Mouse (Mus musculus) Patski (cell line): Measurements from ENCODE around the gene Gm21962. TPM values are rescaled to one million over a fixed set of nuclear protein-coding genes. Genes with fewer than 3 reads are reported as not detected.

ENCODE experiments used
- ATAC-seq: fragments of 100-300 bp; one replicate; pipeline ENCODE4 v1.8.0; 2021
- CTCF ChIA-PET: fragments of 350-600 bp; sonication (Branson Sonifier 250); formaldehyde crosslinking; loops from one replicate; lab custom pipeline; 2022; ENCODE audit warnings: inconsistent platforms; lab: Charles Lee
- POLR2A ChIA-PET: fragments of 350-600 bp; sonication (Branson Sonifier 250); formaldehyde crosslinking; loops from one replicate; lab custom pipeline; 2022; ENCODE audit warnings: antibody characterized with exemption, inconsistent platforms; lab: Charles Lee
- DNase-seq: peaks from one replicate; pipeline ENCODE4 v3.0.0-alpha.2; 2011; ENCODE audit warnings: low read depth, low spot score
- H3K27me3 ChIP-seq: fragments of 371-371 bp; one replicate; pipeline ENCODE4 v1.5.1; 2021
- CTCF ChIP-seq: fragments of 100-300 bp; IDR thresholded peaks from one replicate; pipeline ENCODE4 v1.5.1; 2021
- in situ Hi-C: fragments of 300-500 bp; cut with MboI; formaldehyde crosslinking; loops from 3 replicates; pipeline ENCODE4 v1.11.1; 2018; ENCODE audit warnings: low pct_unique_long_range_greater_than_20kb, mixed read lengths
- polyA plus RNA-seq: library from polyadenylated mRNA; unstranded; gene quantifications from one replicate; pipeline ENCODE4 v1.2.3, GENCODE M21; 2021

Gene Gm21962
- polyA plus RNA-seq, 1 experiment from 2014 or later = not detected

DNA sequence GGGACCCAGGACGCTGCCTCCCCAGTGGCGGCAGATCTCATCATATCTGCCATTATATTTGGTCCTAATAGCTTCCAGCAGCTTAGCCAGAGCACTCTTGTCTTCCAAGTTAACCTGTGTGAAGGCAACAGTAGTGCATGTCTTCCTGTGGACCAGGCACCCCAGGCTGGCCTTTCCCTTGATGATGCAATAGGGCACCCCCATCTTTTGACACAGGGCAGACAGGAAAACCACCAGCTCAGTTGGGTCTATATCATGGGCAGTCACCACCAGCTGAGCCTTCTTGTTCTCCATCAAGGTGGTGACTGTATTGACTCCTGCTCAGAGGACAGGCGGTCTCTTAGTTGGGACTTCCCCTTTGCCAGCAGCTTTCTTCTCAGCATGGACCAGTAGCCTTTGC, 27.2 kb upstream of the Gm21962 start:
- CTCF ChIA-PET = interaction anchor here (1.2 kb wide), 1 partner anchor 39 kb away, joined by 3 read pairs; no protein-coding TSS in a partner anchor

GRCm38 (mm10) chr3:137644947-137645346, 26.4 kb upstream of the Gm21962 start:
- DNase-seq (no peak), ATAC-seq (no peak)
- POLR2A ChIA-PET = no interaction called here
- no peaks in the 10 kb centered on the region for H3K27me3 ChIP-seq
- CTCF ChIA-PET = no interaction called here
- no peak for TF ChIP-seq CTCF
- in situ Hi-C loops = no loop called here

More for the DNA sequence above, 27.2 kb upstream of the Gm21962 start:
- in situ Hi-C loops = no loop called here
- no peak for TF ChIP-seq CTCF
- no peaks in the 10 kb centered on the region for H3K27me3 ChIP-seq
- POLR2A ChIA-PET = no interaction called here
- DNase-seq (no peak), ATAC-seq (no peak)

GRCm38 (mm10) chr3:137647427-137648100, 23.8 kb upstream of the Gm21962 start:
- ATAC-seq (no peak), DNase-seq (no peak)
- no peak for TF ChIP-seq CTCF
- no peaks in the 10 kb centered on the region for H3K27me3 ChIP-seq
- POLR2A ChIA-PET = no interaction called here
- in situ Hi-C loops = no loop called here
- CTCF ChIA-PET = interaction anchor here (1.0 to 1.5 kb wide), 6 partner anchors 9 to 59 kb away, joined by 3 to 4 read pairs (median 3); no protein-coding TSS in a partner anchor

DNA sequence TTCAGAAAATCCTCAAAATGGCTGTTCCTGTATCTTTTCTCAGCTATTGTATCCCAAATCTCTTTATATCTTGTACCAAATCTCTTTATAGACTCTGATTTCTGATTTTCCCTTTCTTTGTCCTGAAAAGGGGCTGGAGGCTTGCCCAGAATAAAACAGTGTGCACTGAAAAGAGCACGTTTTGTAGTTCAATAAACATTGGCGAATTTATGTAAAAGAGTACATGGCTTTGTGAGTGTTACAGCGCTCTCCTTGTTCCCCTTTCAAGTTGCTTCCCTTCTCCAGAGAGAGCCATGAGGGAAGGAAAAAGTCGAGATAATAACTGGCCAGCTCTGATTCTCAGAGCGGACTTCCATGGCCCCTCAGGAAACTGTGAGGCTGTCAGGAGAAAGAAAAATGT, 22.2 kb upstream of the Gm21962 start:
- POLR2A ChIA-PET = no interaction called here
- DNase-seq = no peak
- in situ Hi-C loops = no loop called here
- no peak for ATAC-seq
- TF ChIP-seq CTCF = no peak
- CTCF ChIA-PET = no interaction called here
- no peaks in the 10 kb centered on the region for H3K27me3 ChIP-seq

DNA sequence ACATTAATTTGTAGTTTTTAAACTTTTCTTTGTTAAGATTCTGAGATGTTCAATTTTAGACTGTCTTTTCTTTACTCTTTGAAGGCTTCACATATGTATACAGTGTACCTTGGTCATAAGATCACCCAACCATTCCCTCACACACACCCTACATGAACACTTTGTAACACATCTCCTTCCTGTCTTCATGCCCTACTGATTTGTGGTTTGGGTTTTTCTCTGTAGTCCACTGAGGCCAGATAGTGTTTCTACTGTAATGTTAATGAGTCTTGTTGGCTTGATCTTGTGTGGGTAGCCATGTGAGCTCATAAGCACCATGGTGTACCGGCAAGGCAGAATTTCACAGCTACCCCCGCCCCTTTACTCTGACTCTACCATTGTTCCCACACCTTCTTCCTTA, 18.5 kb upstream of the Gm21962 start:
- ChIA-PET POLR2A (no interaction called here), CTCF (interaction anchor here (0.7 to 1.5 kb wide), 2 partner anchors 12 to 949 kb away, joined by 3 to 4 read pairs; no protein-coding TSS in a partner anchor)
- DNase-seq = no peak
- no peak for ATAC-seq
- no peak for TF ChIP-seq CTCF
- in situ Hi-C loops = no loop called here
- no peaks in the 10 kb centered on the region for H3K27me3 ChIP-seq

GRCm38 (mm10) chr3:137680923-137681322, 9.6 kb downstream of the Gm21962 start:
- DNase-seq (peak; percentile 15), ATAC-seq (no peak)
- in situ Hi-C loops = no loop called here
- no peaks in the 10 kb centered on the region for H3K27me3 ChIP-seq
- TF ChIP-seq CTCF = no peak
- ChIA-PET POLR2A (interaction anchor here (0.6 kb wide), 1 partner anchor 68 kb away, joined by 3 read pairs; no protein-coding TSS in a partner anchor), CTCF (no interaction called here)

- ATAC-seq (no peak), DNase-seq (no peak)
- in situ Hi-C loops = no loop called here
- ChIA-PET POLR2A (interaction anchor here (0.6 kb wide), 1 partner anchor 15 kb away, joined by 3 read pairs; no protein-coding TSS in a partner anchor), CTCF (interaction anchor here (1.0 to 1.4 kb wide), 3 partner anchors 17 to 39 kb away, joined by 3 to 5 read pairs (median 3); no protein-coding TSS in a partner anchor)
- no peaks in the 10 kb centered on the region for H3K27me3 ChIP-seq
- TF ChIP-seq CTCF = no peak
Observed at GRCm38 (mm10) chr3:137682911-137683806, 11.8 kb downstream of the Gm21962 start.

DNA sequence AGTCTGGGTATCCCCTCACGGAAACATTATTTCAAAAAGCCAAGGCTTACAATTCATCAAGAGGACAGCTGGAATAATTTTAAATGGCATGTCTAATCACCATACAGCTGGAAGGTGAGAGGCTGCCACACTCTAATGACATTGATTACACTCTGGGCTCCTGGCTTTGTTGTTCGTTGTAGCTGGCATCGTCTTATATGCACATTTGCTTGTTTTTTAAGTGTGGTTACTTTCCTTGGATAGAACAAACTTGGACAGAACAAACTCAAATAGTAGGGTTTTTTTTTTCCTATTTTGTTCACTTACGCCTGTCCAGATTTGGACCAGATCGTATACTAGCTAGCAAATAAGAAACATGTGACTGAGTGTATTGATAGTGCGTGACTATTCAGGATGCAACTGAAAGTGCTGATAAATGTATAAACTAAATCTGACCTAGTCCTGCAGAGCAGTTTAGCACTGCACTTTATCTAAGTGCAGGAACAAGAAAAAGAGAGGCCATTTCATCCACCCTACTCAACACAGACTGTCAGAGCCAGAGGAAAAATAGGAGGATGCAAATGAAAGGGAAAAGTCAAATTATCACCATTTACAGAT, 12.6 kb downstream of the Gm21962 start:
- DNase-seq (no peak), ATAC-seq (no peak)
- CTCF ChIA-PET = interaction anchor here (1.0 to 1.2 kb wide), 3 partner anchors 11 to 40 kb away, joined by 3 to 4 read pairs (median 3); no protein-coding TSS in a partner anchor
- no peak for TF ChIP-seq CTCF
- POLR2A ChIA-PET = interaction anchor here (0.6 kb wide), 1 partner anchor 14 kb away, joined by 3 read pairs; no protein-coding TSS in a partner anchor
- no peaks in the 10 kb centered on the region for H3K27me3 ChIP-seq
- in situ Hi-C loops = no loop called here

DNA sequence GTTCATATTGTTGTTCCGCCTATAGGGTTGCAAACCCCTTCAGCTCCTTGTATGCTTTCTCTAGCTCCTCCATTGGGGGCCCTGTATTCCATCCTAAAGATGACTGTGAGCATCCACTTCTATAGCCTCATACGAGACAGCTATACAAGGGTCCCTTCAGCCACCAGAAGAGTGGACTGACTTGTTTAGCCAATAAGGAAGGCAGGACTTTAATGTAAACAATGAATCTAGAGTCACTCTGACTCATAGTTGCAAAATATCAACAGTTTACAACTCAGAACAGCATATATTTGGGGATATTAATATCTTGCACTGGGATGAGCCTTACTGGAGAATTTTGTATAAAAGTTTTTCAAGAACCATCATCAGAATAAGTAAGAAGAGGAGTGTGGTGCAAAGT, 15.6 kb downstream of the Gm21962 start:
- in situ Hi-C loops = no loop called here
- ATAC-seq (no peak), DNase-seq (no peak)
- no peaks in the 10 kb centered on the region for H3K27me3 ChIP-seq
- CTCF ChIA-PET = interaction anchor here (1.6 kb wide), 1 partner anchor 13 kb away, joined by 7 read pairs; no protein-coding TSS in a partner anchor
- POLR2A ChIA-PET = no interaction called here
- no peak for TF ChIP-seq CTCF

- no peak for DNase-seq
- in situ Hi-C loops = no loop called here
- ChIA-PET CTCF (interaction anchor here (1.1 to 1.5 kb wide), 2 partner anchors 14 to 34 kb away, joined by 3 read pairs; no protein-coding TSS in a partner anchor), POLR2A (no interaction called here)
- ATAC-seq = no peak
- H3K27me3 ChIP-seq = no peaks in the 10 kb centered on the region
- no peak for TF ChIP-seq CTCF
Observed at GRCm38 (mm10) chr3:137691503-137691902, 20.2 kb downstream of the Gm21962 start.
